Mouse (Mus musculus): ENCODE measurements around the gene Fam71e2.

Fam71e2 gene

DNA sequence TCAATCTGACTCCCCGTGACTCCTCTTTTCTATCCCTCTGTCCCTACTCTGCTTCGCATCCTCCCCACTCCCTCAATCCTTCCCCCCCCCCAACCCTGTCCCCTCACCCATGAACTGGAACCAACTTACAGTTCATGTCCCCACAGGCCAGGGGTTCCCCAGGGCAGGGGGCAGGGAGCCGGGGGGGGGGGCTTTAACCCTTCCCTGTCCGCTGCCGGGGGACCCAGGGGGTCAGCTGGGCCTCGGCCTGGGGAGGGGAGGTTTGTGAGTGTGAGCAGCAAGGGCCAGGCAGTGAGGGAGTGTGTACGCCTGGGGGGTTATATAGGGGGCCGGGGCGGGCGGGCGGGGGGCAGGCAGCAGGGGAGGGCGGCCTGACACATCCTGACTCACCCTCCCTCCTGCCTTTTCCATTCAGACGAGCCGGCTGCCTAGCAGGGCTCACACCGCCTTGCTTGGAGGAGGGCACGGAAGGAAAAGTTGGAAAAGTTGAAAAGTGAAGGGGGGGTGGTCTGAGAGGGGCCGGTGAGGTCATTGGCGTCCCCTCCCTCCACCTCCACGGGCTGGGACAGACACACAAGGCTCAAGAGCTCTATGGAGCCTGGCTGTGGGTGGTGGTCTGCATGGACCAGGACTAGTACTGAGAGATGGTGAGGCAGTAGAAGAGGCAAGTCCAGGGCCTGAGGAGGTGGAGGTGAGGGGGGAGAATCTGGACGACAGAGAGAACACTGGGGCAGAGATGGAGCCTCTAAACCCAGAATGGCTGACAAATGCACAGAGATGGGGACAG is 6.9 kb upstream of the Fam71e2 start:
- DNase-seq (ENCODE audit: low spot score): no peak

DNA sequence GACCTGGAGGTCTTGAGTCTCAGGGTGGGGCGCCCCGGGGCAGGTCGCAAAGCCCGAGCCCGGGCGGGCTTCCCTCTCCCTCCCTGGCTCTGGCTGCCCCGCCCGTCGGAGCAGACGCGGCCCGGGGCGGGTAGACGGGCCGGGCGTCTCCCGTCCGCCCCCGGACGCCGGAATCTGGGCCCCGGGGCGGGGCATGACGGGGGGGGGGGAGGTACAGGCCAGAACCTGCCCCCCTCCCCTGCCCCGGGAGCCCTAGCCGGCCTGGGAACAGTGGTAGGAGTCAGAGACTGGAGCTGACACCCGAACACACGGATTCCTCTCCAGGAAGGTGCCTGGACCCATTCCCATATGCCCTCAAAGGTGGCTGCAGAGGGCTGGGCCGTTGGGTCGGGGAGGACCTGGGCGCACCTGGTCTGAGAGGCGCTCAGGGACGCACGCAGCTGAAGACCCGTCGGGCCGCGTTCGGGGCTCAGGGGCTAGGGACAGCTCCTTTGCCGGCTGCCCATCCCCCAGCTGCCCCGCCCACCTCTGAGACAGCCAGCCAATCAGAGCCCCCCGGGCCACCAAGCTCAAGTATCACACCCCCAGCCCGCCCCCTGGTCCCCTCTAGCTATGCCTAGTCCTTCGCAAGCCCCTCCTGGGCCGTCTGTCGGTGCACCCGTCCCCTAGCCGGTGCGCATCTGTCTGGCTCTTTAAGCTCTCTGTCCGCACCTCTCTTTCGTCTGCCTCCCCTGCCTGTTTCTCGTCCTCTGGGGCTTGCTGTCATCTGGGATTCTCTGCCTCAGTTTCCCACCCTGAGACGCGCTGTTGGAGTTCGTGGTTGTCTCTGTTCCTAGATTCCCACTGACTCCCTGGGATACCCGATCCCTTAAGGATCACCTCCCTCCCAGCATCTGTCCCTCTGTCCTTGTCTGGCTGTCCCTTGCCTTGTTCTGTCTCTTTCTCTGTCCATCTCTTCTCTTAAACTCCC is 6.0 kb upstream of the Fam71e2 start:
- peak; percentile 43 for DNase-seq (ENCODE audit: low spot score)

DNA sequence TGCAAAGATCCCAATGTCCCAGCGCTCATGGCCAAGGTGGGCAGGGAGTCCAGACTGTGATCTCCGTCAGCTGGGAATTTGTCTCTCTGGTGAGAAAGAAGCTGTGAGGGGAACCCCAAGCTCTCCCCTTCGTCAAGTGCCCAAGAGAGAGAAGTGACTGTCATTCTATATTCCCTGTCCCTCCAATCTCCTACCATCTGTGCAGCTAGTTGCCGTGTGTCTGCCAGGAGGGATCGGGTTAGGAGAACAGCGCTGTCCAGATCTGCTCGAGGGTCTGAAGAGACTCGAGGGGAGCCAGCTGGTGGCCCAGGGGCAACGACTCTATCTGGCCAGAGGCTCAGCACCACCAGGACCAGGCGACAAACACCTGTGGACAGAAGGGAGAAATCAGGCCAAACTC is 5.0 kb upstream of the Fam71e2 start:
- no peak for DNase-seq (ENCODE audit: low spot score)

GRCm38 (mm10) chr7:4764946-4765710 is 6.0 kb downstream of the Fam71e2 start:
- no peak for DNase-seq (ENCODE audit: low spot score)

DNA sequence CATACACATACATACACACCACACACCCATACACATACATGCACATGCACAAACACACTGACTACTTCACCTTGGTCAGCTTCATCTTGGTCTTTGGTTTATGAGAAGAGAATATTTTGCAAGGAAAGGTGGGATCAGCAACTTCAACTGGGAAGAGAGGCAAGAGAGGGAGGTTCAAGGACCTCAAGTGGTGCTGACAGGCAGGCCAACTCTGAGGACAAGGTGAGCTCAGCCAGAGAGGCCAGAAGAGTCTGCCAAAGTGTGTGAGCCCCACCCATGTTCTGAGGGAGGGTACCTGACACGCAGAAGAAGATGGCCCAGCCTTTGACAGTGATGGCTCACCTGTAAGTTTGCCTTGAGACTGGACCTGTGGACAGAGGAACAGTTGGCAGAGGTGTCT is 11.4 kb downstream of the Fam71e2 start:
- no peak for DNase-seq (ENCODE audit: low spot score)

DNA sequence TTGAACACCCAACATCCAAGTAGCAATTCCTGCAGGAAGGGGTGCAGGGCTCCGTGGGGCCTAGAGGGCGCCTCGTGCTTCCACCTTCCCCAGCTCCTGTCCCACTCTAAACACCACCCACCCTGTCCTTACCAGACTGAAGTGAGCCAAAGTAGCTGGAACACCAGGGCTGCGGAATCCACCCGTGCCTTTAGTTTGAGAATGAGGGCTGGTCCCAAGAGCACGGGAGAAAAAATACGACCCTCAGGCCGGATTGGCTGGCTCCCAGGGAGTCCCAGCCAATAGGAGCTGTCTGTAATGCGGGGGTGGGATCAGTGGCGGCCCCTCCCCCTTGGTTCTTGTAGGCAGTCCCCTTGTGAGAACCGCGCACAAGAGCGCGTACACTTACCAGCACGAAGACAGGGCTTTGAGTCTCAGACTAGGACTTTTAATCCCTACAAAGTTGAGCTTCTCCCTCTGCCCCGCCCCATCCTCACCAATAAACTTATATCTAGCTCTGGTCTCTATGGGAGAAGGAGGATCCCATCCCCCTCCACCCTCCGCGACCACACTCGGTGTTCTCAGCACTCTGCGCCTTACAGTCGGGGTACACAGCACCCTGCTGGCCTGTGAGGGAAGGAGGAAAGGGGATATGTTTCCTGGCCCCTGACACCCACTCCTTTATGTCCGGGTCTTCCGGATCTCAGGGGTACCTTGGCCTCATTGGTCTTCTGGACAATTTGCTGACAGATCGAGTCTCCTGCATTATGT is 18.1 kb downstream of the Fam71e2 start, which contains the start of gene Cox6b2:
Cox6b2 (minus strand) TSS at position 274 of the 750 bp plus-strand sequence.
- peak; percentile 72 for DNase-seq (ENCODE audit: low spot score)

DNA sequence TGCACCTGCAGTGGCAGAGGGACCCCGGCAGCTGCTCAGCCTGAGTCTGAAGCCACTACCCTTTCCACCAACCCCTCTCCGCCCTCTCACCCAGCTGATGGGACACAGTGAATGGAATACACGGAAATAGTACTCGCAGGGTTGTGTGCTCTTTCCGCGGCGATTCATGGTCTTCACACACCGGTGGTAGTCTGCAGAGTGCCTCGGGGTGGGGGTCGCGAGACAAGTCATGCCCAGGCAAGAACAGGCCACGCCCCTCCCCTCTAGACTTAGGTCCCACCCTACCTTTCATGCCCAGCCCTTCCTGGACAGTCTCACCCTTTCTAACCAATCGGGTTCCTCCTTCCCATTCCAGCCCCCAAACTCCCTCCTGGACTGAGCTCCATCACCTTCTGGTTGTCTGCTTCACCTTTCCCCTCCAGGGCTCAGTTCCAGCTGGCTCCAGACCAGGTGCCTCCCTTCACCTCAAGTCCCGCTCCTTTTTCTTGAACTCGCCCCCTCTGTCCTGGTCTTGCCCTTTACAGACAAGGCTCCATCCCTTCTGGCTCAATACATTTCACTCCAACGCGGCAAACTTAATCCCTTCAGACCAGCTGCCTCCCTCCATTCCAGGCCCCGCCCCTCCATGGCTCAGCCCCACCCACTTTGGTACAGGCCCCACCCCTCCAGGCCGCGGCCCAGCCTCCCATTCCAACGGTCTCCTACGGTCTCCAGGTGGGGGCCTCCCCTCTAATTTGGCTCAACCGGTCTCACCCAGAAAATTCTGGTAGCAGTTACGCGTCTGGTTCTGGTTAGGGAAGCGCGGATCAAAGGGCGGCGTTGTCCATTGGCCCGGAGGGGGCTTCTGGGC is 18.9 kb downstream of the Fam71e2 start:
- peak; percentile 48 for DNase-seq (ENCODE audit: low spot score)

GRCm38 (mm10) chr7:4749169-4749568 is 21.9 kb downstream of the Fam71e2 start:
- no peak for DNase-seq (ENCODE audit: low spot score)

DNA sequence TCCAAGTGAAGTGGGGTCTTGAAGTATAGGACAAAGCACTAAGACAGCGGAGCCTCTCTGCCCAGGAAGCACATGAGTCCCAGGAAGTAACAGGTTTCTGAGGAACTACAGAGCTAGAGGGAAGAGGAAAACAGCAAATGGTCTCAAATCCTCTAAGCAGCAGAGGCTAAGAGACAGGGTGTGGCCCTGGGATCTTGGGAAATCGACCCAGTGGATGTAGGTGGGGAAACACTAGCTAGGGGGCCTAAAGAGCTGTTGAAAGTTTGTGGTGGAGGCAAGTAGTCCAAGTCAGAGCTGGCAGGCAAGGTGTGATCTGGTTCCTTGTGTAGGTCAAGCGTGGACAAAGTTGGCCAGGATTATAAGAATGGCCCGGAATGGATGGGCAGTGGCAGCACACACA is 22.8 kb downstream of the Fam71e2 start:
- no peak for DNase-seq (ENCODE audit: low spot score)

DNA sequence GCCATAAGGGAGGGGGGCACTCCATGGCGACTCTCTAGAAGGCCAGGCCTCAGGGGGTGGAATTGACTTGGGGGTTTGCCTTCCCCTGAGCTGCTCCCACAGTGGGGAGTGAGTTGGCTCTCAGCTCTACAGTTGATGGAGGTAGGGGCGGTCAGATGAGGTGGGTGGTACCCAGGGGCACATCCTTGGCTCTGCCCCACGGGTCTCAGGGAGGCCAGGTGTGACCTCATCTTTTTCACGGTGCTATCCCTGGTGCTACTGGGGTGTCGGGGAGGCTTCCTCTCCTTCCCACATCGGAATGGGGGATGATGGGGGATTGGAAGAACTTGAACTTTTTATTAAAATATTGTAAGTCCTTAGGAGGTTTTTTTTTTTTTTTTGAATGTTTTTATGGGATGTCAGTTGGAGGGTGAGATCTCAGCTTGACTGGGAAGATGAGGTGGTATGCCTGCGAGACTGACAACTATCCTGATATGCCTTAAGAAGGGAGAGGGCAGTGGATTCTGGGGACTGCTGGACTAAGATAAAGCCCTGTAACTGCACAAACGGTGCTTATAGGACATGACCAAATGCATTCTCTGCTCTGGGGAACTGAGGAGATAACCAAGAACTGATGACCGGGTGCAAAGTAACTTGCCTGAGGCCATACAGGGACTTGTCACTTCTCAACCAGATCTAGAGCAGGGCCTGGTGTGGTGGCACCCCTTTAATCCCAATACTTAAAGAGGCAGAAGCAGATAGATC is 23.8 kb downstream of the Fam71e2 start:
- no peak for DNase-seq (ENCODE audit: low spot score)

DNA sequence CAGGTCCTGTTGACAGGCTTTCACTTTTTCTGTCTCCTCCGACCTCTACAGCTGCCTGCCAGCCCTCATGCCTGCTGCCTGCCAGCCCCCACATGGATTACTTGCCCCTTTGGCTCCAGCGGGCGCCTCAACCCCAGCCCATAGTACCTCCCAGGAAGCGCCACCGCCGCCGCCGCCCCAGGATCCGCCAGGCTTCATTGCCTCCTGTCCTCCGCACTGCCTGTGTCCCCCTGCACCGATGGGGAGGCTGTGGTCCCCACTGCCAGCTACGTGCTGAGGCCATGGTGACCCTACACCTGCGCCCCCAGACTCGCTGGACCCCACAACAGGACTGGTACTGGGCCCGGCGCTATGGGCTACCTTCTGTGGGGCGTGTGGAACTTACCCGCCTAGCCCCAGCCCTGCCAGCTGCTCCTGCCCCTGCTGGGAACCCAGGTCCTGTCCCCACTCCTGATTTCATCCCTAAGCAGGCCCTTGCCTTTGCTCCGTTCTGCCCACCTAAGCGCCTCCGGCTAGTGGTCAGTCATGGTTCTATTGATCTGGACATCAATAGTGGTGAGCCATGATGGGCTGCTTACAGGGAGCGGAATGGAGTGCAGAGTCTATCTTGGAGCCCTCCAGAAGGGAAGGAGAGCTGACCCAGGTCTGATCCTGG is 24.6 kb downstream of the Fam71e2 start:
- no peak for DNase-seq (ENCODE audit: low spot score)

DNA sequence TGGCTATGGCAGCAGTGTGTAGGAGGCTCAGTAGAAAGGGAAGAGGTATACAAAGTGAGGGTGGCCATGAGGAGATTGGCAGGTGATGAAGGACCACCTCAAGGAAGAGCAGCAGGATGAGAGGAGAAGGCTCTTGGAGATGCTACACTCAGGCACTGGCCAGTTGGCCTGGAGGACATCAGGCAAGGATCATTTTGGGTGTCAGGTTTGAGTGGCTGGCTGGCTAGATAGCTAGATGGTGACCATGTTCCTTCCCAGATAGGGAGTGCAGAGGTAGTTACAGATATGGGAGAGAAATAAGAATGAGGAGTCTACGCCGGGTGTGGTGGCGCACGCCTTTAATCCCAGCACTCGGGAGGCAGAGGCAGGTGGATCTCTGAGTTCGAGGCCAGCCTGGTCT is 26.2 kb downstream of the Fam71e2 start:
- DNase-seq (ENCODE audit: low spot score): no peak

DNA sequence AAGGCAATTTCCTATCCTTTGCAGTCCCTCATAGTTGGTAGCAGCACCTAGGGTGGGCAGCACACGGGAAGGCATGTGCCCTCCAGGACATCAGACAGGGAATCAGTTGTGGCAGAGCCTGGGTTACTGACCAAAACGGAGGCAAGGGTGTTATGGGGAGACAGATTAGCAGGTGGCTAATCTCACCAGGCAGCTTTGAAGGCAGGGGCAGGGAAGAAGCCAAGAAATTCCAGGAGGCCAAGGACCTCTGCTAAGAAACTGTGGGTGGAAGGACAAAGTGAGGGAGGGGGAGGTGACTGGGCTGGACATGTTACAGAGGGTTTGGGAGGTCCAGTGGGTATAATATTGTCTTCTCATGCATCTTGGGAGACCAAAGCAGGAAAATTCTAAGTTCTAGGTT is 27.7 kb downstream of the Fam71e2 start:
- DNase-seq (ENCODE audit: low spot score): no peak

DNA sequence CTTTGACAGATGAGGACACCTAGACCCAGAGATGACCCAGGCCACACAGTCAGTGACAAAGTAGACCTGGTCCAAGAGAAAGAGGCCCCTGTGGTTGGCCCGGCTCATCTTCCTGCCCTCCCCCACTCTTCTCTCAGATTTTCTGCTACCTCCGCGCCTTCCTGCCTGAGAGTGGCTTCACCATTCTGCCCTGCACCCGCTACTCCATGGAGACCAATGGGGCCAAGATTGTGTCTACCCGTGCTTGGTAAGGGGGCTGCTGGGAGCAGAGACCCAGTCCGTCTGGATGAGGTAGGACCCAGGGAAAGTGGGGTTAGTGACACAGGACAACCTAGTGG is 28.7 kb downstream of the Fam71e2 start:
- DNase-seq (ENCODE audit: low spot score): no peak

DNA sequence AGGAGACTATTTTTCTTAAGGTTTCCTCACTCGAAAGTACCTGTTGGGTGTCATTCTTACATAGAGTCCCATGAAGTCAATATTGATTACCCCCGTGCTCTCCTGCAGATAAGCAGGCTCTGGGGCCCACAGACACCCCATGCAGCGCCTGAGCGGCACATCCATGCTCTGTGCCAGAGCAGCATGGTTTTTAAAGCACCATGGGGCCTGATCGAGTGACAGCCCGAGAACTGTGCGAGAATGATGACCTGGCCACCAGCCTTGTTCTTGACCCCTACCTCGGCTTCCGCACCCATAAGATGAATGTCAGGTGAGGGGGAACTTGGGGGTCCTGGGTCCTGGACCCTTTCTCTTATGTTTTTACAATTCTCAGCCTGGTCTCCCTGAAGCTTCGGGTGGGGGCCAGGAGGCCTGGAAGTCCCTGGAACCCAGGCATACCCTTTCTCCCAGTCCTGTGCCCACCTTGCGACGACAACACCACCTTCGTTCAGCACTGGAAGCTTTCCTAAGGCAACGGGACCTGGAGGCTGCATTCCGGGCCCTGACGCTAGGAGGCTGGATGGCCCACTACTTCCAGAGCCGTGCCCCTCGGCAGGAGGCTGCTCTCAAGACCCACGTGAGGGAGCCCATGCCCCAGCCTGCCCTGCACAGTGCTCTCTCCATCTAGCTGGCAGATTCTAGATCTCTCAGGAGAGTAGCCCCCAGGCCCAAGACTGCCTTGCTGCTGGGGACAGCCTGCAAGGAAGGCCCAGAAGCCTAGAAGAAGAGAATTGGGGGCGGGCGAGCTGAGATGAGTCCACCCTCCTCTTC is 29.2 kb downstream of the Fam71e2 start:
- DNase-seq (ENCODE audit: low spot score): no peak

GRCm38 (mm10) chr7:4741151-4741550 is 30.0 kb downstream of the Fam71e2 start:
- peak; percentile 49 for DNase-seq (ENCODE audit: low spot score)

- DNase-seq (ENCODE audit: low spot score): no peak
These were observed 30.8 kb downstream of the Fam71e2 start for GRCm38 (mm10) chr7:4740309-4740727.

DNA sequence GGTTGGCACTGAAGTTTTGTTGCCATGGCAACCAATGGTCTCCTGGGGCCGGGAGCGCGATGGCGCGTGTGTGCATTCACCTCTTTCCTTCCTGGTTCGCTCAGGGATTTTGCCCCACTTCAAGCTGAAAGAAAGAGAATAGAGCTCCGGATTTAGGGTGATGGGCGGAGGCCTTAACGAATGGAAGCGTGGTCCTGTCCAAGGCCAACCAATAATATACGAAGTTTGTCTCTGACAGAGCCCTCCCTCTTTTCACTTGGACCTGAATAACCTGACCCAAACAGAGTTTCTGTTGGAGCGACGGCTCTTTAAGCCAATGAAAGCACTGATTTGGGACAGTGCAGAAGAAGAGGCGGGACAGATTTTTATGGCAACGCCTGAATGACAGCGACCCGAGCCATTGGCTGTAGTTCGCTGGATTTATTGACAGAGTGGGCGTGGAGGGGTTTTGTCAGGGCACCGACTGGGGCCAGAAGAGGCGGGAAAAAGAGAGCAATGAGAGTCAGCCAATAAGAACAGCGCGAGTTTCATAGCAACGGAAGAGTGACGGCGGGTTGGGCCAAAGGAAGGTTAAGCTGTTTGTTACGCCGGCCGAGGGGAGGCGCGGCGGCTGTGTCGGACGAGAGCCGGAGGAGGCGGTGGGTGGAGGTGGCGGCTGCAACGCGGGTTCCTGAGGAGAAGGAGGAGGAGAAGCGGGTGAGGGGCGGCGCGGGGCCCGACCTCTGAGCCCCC is 31.4 kb downstream of the Fam71e2 start, which contains the start of gene Kmt5c:
Kmt5c (plus strand) TSS at position 572 of the 732 bp plus-strand sequence.
- peak; percentile 93 for DNase-seq (ENCODE audit: low spot score)

Measured in ovary, postnatal 14 days (tissue).